Mouse (Mus musculus) heart, embryonic 16.5 days (tissue): ENCODE results near the gene Dnajc15. TPM values are rescaled to one million over a fixed set of nuclear protein-coding genes. Genes with fewer than 3 reads are reported as not detected.
"Not testable (repeated sequence)": the region's sequence is repeated elsewhere in the genome, so short reads cannot be mapped to it uniquely, and the experiment has no call there.

Experiments used
- ATAC-seq: fragments of 200-750 bp; cut with Nextera tagmentation; replicated peaks from 2 replicates; pipeline ENCODE4 v1.8.0; 2017; ENCODE audit warnings: moderate number of reproducible peaks; ENCODE audit not compliant: insufficient read depth, low FRiP score; ENCODE audit errors: extremely low read depth
- H3K27ac ChIP-seq: fragments of 300-500 bp; sonication (generic); 2 replicates; pipeline ENCODE4 v1.5.1; 2014; ENCODE audit warnings: mild to moderate bottlenecking, low read length, control low read depth, moderate library complexity
- H3K27me3 ChIP-seq: fragments of 300-500 bp; sonication (generic); 2 replicates; pipeline ENCODE4 v1.6.1; 2014; ENCODE audit warnings: low read length, mixed read lengths; ENCODE audit not compliant: control insufficient read depth, insufficient read depth
- H3K36me3 ChIP-seq: fragments of 300-500 bp; sonication (generic); 2 replicates; pipeline ENCODE4 v1.6.1; 2014; ENCODE audit not compliant: control insufficient read depth, insufficient read depth
- H3K4me1 ChIP-seq: fragments of 300-500 bp; sonication (generic); 2 replicates; pipeline ENCODE4 v1.6.1; 2014; ENCODE audit warnings: low read length, mixed read lengths; ENCODE audit not compliant: control insufficient read depth, insufficient read depth
- H3K4me2 ChIP-seq: fragments of 300-500 bp; sonication (generic); 2 replicates; pipeline ENCODE4 v1.6.1; 2014; ENCODE audit warnings: low read depth, mild to moderate bottlenecking, control low read depth, low read length
- H3K4me3 ChIP-seq: fragments of 300-500 bp; sonication (generic); 2 replicates; pipeline ENCODE4 v1.5.1; 2014; ENCODE audit warnings: mild to moderate bottlenecking, control low read depth, low read length
- H3K9ac ChIP-seq: fragments of 300-500 bp; sonication (generic); 2 replicates; pipeline ENCODE4 v1.6.1; 2014; ENCODE audit warnings: low read length, control low read depth
- H3K9me3 ChIP-seq: fragments of 300-500 bp; sonication (generic); replicated peaks from 2 replicates; pipeline ENCODE4 v1.6.1; 2016; ENCODE audit warnings: low read length; ENCODE audit not compliant: control insufficient read depth
- WGBS: fragments of 180-500 bp; shearing (Covaris S2); extraction: QIAGEN DNeasy Blood & Tissue Kit; methylation state at CpG from one replicate; pipeline ENCODE4 v1.1.7; 2014; 5-methylcytosine and 5-hydroxymethylcytosine counted together
- polyA plus RNA-seq: library from polyadenylated mRNA; unstranded; fragments of >200 nt; fragmentation: Nextera tagmentation; extraction: Ambion mirVana; gene quantifications from 2 replicates; pipeline ENCODE4 v1.2.1, GENCODE M21; 2015

Dnajc15 gene
- polyA plus RNA-seq, 1 experiment from 2014 or later = 166 TPM

DNA sequence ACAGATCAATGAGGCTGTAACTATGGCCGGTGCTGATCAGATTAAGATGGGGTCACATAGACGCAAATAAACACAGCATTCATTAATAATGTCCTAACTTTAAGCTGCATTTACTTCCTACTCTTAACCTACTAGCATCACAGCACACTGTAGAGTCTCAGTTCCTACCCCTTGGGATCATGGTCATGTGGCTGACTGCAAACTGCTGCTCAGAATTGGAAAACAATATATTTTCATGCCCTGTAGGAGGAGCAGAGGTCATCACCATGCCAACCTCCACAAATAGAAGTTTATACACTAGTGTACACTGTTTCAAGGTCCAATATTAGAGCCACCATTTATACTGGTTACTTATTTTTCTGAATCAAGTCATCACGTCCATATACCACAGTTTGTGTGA, 21.0 kb upstream of the Dnajc15 start:
- Histone ChIP-seq H3K27me3 (no peaks in the 10 kb centered on the region), H3K9ac (no peak overlapping the region), H3K4me3 (no peak overlapping the region), H3K4me2 (no peak overlapping the region), H3K27ac (no peak overlapping the region), H3K4me1 (no peaks in the 10 kb centered on the region), H3K9me3 (0 out of 2 replicates have a peak, but pooled peaks cover 4% of the 10 kb centered on the region), H3K36me3 (no peaks in the 10 kb centered on the region)
- 83% methylated on average over 3 of the region's 3 CpGs for WGBS
- ATAC-seq = no peak

DNA sequence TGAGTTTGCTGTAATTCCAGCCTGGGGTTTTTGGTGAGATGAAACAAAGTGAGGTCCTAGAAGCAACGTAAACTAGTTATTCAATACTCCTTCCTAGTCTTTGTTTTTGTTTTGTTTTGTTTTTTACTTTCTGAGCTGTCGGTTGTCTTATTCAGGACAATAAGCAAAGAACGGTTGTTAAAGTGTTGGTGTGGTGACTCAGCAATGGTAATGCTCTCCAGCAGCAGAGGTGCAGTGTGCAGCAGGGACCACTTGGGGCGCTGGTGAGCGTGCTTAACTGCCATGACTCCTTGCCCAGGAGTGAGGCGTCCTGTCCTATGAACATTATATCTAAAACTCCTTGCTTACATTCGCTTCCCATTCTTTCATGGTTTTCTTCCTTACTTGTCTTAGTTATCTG, 15.0 kb upstream of the Dnajc15 start:
- no peak for ATAC-seq

GRCm38 (mm10) chr14:77886941-77887340, 12.0 kb upstream of the Dnajc15 start:
- H3K9me3 ChIP-seq = 0 out of 2 replicates have a peak, but pooled peaks cover 2% of the 10 kb centered on the region
- no peak overlapping the region for H3K9ac ChIP-seq
- H3K27ac ChIP-seq = no peak overlapping the region
- H3K4me1 ChIP-seq = no peaks in the 10 kb centered on the region
- WGBS = 76% methylated on average over 4 of the region's 4 CpGs
- H3K36me3 ChIP-seq = no peaks in the 10 kb centered on the region
- no peak for ATAC-seq
- no peak overlapping the region for H3K4me3 ChIP-seq
- no peak overlapping the region for H3K4me2 ChIP-seq
- no peaks in the 10 kb centered on the region for H3K27me3 ChIP-seq

More for the DNA sequence above, 15.0 kb upstream of the Dnajc15 start:
- 0 out of 2 replicates have a peak, but pooled peaks cover 2% of the 10 kb centered on the region for H3K9me3 ChIP-seq
- 84% methylated on average over 7 of the region's 7 CpGs for WGBS
- H3K9ac ChIP-seq = no peak overlapping the region
- H3K4me2 ChIP-seq = no peak overlapping the region
- no peak overlapping the region for H3K27ac ChIP-seq
- H3K4me1 ChIP-seq = no peaks in the 10 kb centered on the region
- no peak overlapping the region for H3K4me3 ChIP-seq
- H3K36me3 ChIP-seq = no peaks in the 10 kb centered on the region
- no peaks in the 10 kb centered on the region for H3K27me3 ChIP-seq

DNA sequence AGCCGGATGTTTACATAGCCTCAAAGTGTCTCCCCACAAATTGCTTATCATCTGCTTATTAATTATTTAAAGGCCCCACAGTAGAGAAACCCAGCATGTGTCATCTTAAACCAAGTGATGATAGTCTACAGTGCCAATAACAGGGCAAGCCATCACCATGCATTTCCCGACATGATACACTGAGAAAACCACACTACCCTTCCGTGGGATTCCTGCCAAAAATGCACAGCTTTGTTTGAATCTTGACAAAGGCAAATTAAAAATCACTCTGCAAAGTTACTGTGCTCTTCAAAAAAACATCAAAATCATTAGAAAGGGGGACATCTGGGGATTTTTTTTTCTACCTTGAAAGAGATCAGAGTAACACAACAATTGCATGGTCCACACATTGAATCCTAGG, 11.5 kb upstream of the Dnajc15 start:
- 71% methylated on average over 3 of the region's 3 CpGs for WGBS
- Histone ChIP-seq H3K27me3 (no peaks in the 10 kb centered on the region), H3K9me3 (0 out of 2 replicates have a peak, but pooled peaks cover 2% of the 10 kb centered on the region), H3K4me2 (no peak overlapping the region), H3K36me3 (no peaks in the 10 kb centered on the region), H3K9ac (no peak overlapping the region), H3K27ac (no peak overlapping the region), H3K4me1 (no peaks in the 10 kb centered on the region), H3K4me3 (no peak overlapping the region)
- ATAC-seq = no peak

DNA sequence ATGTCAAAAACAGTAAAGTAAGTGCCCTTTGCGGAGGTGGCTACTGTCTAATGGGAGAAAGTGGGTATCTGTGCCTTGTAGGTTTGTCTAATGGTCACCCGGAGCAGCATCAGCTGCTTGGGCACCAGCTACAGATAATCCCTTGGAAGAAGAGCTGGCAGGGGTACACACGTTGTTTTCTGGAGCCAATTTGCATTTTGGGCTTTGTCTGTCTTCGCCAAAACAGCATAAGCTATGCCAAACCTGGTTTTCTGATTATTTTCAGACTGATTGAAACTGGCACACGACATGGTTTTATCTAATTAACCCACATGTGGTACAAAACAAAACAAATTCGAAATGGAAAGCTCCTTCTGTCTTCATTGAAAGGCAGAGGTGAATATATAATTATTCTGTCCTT, 7.7 kb upstream of the Dnajc15 start:
- no peaks in the 10 kb centered on the region for H3K36me3 ChIP-seq
- no peak overlapping the region for H3K9ac ChIP-seq
- no peak for ATAC-seq
- H3K9me3 ChIP-seq = no peaks in the 10 kb centered on the region
- no peaks in the 10 kb centered on the region for H3K27me3 ChIP-seq
- H3K4me1 ChIP-seq = no peaks in the 10 kb centered on the region
- 74% methylated on average over 6 of the region's 6 CpGs for WGBS
- H3K4me3 ChIP-seq = no peak overlapping the region
- H3K4me2 ChIP-seq = no peak overlapping the region
- H3K27ac ChIP-seq = no peak overlapping the region

DNA sequence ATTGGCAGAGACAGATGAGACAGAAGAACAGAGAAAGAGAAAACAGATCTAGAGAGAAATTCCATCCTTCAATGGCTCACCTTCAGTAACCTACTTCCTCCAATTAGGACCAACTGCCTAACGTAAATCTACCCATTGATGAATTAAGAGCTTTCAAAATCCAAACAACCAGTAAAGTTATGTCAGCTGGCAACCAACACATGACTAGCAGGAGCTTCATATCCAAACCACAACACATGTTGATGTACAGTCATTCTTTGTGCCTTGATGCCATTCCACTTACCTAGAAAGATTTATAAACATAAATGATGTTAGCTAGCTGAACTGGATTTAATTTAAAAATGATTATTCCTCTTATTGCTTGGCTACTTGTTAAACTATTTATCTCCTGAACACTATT, 7.1 kb upstream of the Dnajc15 start:
- Histone ChIP-seq H3K4me1 (no peaks in the 10 kb centered on the region), H3K36me3 (no peaks in the 10 kb centered on the region), H3K9me3 (no peaks in the 10 kb centered on the region), H3K4me2 (no peak overlapping the region), H3K9ac (no peak overlapping the region), H3K27ac (no peak overlapping the region), H3K27me3 (no peaks in the 10 kb centered on the region), H3K4me3 (no peak overlapping the region)
- ATAC-seq = no peak
- 85% methylated on average over 1 of the region's 1 CpGs for WGBS

GRCm38 (mm10) chr14:77877876-77878275, 3.0 kb upstream of the Dnajc15 start:
- WGBS = 68% methylated on average over 2 of the region's 2 CpGs
- H3K9me3 ChIP-seq = not testable (repeated sequence)

GRCm38 (mm10) chr14:77876199-77876598, 1.3 kb upstream of the Dnajc15 start:
- H3K27ac ChIP-seq = no peak overlapping the region
- no peak for ATAC-seq
- H3K27me3 ChIP-seq = no peaks in the 10 kb centered on the region
- no peak overlapping the region for H3K4me2 ChIP-seq
- H3K4me3 ChIP-seq = no peak overlapping the region
- no peaks in the 10 kb centered on the region for H3K36me3 ChIP-seq
- 82% methylated on average over 1 of the region's 1 CpGs for WGBS
- H3K9me3 ChIP-seq = no peaks in the 10 kb centered on the region
- H3K9ac ChIP-seq = no peak overlapping the region
- H3K4me1 ChIP-seq = peaks cover 8% of the 10 kb centered on the region; the same call in 1 of the 2 replicates

More at GRCm38 (mm10) chr14:77877876-77878275, 3.0 kb upstream of the Dnajc15 start:
- H3K4me1 ChIP-seq, H3K4me2 ChIP-seq, H3K9ac ChIP-seq, ATAC-seq, H3K27ac ChIP-seq, H3K36me3 ChIP-seq, H3K27me3 ChIP-seq, H3K4me3 ChIP-seq: not testable (repeated sequence)

DNA sequence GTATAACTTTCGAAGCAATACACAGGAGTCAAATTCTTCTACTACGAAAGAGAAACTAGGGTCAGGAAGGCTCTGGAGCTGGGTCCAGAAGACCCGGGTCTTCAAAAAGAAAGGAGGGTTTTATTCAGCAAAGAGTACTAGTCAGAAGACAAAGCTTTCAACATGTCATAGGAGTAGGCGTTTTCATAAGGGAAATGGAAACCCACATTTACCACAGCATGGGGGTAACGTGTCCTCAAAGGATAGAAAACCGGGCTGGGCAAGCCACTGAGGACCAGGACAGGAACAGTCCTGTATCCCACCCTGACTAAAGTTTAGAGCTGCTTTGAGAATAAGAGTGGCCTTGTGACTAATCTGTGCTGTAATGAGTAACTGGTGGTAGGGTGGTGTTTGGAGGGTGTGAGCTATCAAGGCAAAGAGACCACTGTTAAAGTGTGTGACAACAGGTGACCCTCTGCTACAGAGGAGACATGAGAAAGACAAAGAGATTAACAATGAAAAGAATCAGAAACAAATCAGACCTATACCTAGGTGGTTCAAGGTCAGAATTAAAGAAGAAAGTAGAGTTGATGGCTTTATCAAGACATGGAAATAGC, 3.4 kb downstream of the Dnajc15 start:
- WGBS = 85% methylated on average over 6 of the region's 6 CpGs

More for the DNA sequence above, 3.4 kb downstream of the Dnajc15 start:
- Histone ChIP-seq H3K4me2 (no peak overlapping the region), H3K27ac (no peak overlapping the region), H3K27me3 (no peaks in the 10 kb centered on the region), H3K4me1 (peaks cover 8% of the 10 kb centered on the region; the same call in 1 of the 2 replicates), H3K9ac (no peak overlapping the region), H3K4me3 (no peak overlapping the region), H3K9me3 (no peaks in the 10 kb centered on the region), H3K36me3 (peaks cover 3% of the 10 kb centered on the region; the same call in 1 of the 2 replicates)
- no peak for ATAC-seq
